Mouse (Mus musculus) neural tube, embryonic 15.5 days (tissue): ENCODE results near the gene Gm12355. TPM values are rescaled to one million over a fixed set of nuclear protein-coding genes. Genes with fewer than 3 reads are reported as not detected.
"Not testable (repeated sequence)": the region's sequence is repeated elsewhere in the genome, so short reads cannot be mapped to it uniquely, and the experiment has no call there.

ENCODE experiments used
- ATAC-seq: fragments of 200-750 bp; cut with Nextera tagmentation; 2 replicates; pipeline ENCODE4 v1.8.0; 2017; ENCODE audit warnings: mild to moderate bottlenecking, moderate TSS enrichment, moderate library complexity; ENCODE audit not compliant: low FRiP score
- H3K27ac ChIP-seq: fragments of 300-500 bp; sonication (generic); replicated peaks from 2 replicates; pipeline ENCODE4 v1.5.1; 2015; ENCODE audit warnings: mild to moderate bottlenecking, inconsistent platforms
- H3K27me3 ChIP-seq: fragments of 300-500 bp; sonication (generic); replicated peaks from 2 replicates; pipeline ENCODE4 v1.6.1; 2015; ENCODE audit warnings: inconsistent platforms
- H3K36me3 ChIP-seq: fragments of 300-500 bp; sonication (generic); 2 replicates; pipeline ENCODE4 v1.6.1; 2015; ENCODE audit warnings: inconsistent platforms
- H3K4me1 ChIP-seq: fragments of 300-500 bp; sonication (generic); 2 replicates; pipeline ENCODE4 v1.6.1; 2015; ENCODE audit warnings: inconsistent platforms
- H3K4me2 ChIP-seq: fragments of 300-500 bp; sonication (generic); 2 replicates; pipeline ENCODE4 v1.6.1; 2015; ENCODE audit warnings: inconsistent platforms, mild to moderate bottlenecking, moderate library complexity
- H3K4me3 ChIP-seq: fragments of 300-500 bp; sonication (generic); replicated peaks from 2 replicates; pipeline ENCODE4 v1.5.1; 2015; ENCODE audit warnings: mild to moderate bottlenecking, inconsistent platforms
- H3K9ac ChIP-seq: fragments of 300-500 bp; sonication (generic); replicated peaks from 2 replicates; pipeline ENCODE4 v1.6.1; 2015; ENCODE audit warnings: mild to moderate bottlenecking, inconsistent platforms
- H3K9me3 ChIP-seq: fragments of 300-500 bp; sonication (generic); replicated peaks from 2 replicates; pipeline ENCODE4 v1.6.1; 2016; ENCODE audit warnings: inconsistent platforms
- WGBS: fragments of 180-500 bp; shearing (Covaris S2); methylation state at CpG from one replicate; pipeline ENCODE4 v1.1.7; 2015; ENCODE audit warnings: mixed read lengths; 5-methylcytosine and 5-hydroxymethylcytosine counted together
- polyA plus RNA-seq: library from polyadenylated mRNA; unstranded; fragments of >200 nt; fragmentation: Nextera tagmentation; extraction: Ambion mirVana; gene quantifications from 2 replicates; pipeline ENCODE4 v1.2.1, GENCODE M21; 2015

Gm12355 gene
- polyA plus RNA-seq, 1 experiment from 2014 or later, result 0.79 TPM

GRCm38 (mm10) chr11:98640091-98640490 is 14.6 kb upstream of the Gm12355 start:
- Histone ChIP-seq H3K9ac (no peak overlapping the region), H3K36me3 (no peaks in the 10 kb centered on the region), H3K9me3 (no peaks in the 10 kb centered on the region), H3K27ac (no peak overlapping the region), H3K4me1 (no peaks in the 10 kb centered on the region), H3K4me3 (no peak overlapping the region), H3K4me2 (no peak overlapping the region), H3K27me3 (0 out of 2 replicates have a peak, but pooled peaks cover 4% of the 10 kb centered on the region)
- ATAC-seq, result no peak
- WGBS, result 73% methylated on average over 5 of the region's 5 CpGs

- Histone ChIP-seq H3K4me1 (no peaks in the 10 kb centered on the region), H3K27me3 (0 out of 2 replicates have a peak, but pooled peaks cover 4% of the 10 kb centered on the region), H3K9ac (no peak overlapping the region), H3K4me2 (no peak overlapping the region), H3K27ac (no peak overlapping the region), H3K9me3 (no peaks in the 10 kb centered on the region), H3K4me3 (no peak overlapping the region), H3K36me3 (no peaks in the 10 kb centered on the region)
- WGBS, result 86% methylated on average over 1 of the region's 1 CpGs
- no peak for ATAC-seq
These were observed 12.0 kb upstream of the Gm12355 start for GRCm38 (mm10) chr11:98637501-98637900.

GRCm38 (mm10) chr11:98635312-98635970 is 10.0 kb upstream of the Gm12355 start:
- H3K4me1 ChIP-seq, H3K9ac ChIP-seq, H3K4me3 ChIP-seq, ATAC-seq, H3K27ac ChIP-seq, H3K9me3 ChIP-seq, H3K27me3 ChIP-seq, H3K4me2 ChIP-seq, H3K36me3 ChIP-seq: not testable (repeated sequence)
- 34% methylated on average over 10 of the region's 10 CpGs for WGBS

GRCm38 (mm10) chr11:98630646-98631045 is 5.2 kb upstream of the Gm12355 start:
- no peak for ATAC-seq
- no peak overlapping the region for H3K27ac ChIP-seq
- WGBS, result 94% methylated on average over 5 of the region's 5 CpGs

GRCm38 (mm10) chr11:98628706-98629105 is 3.2 kb upstream of the Gm12355 start:
- Histone ChIP-seq H3K36me3 (no peaks in the 10 kb centered on the region), H3K4me2 (no peak overlapping the region), H3K9me3 (no peaks in the 10 kb centered on the region), H3K4me1 (no peaks in the 10 kb centered on the region), H3K27me3 (no peaks in the 10 kb centered on the region), H3K4me3 (no peak overlapping the region), H3K27ac (no peak overlapping the region), H3K9ac (no peak overlapping the region)
- no peak for ATAC-seq
- WGBS, result 85% methylated on average over 3 of the region's 3 CpGs

More at GRCm38 (mm10) chr11:98630646-98631045, 5.2 kb upstream of the Gm12355 start:
- Histone ChIP-seq H3K9me3 (no peaks in the 10 kb centered on the region), H3K36me3 (no peaks in the 10 kb centered on the region), H3K9ac (no peak overlapping the region), H3K4me1 (no peaks in the 10 kb centered on the region), H3K4me2 (no peak overlapping the region), H3K4me3 (no peak overlapping the region), H3K27me3 (no peaks in the 10 kb centered on the region)

- WGBS, result 90% methylated on average over 2 of the region's 2 CpGs
- H3K4me3 ChIP-seq, ATAC-seq, H3K9ac ChIP-seq, H3K4me1 ChIP-seq, H3K4me2 ChIP-seq, H3K9me3 ChIP-seq, H3K27ac ChIP-seq, H3K27me3 ChIP-seq, H3K36me3 ChIP-seq: not testable (repeated sequence)
These were observed 1.1 kb downstream of the Gm12355 start for GRCm38 (mm10) chr11:98624381-98624780.

GRCm38 (mm10) chr11:98623981-98624380 is 1.5 kb downstream of the Gm12355 start:
- not testable (repeated sequence) for H3K27ac ChIP-seq, H3K4me3 ChIP-seq, H3K9me3 ChIP-seq, H3K4me2 ChIP-seq, H3K36me3 ChIP-seq, H3K27me3 ChIP-seq, ATAC-seq, H3K9ac ChIP-seq, H3K4me1 ChIP-seq
- WGBS, result 86% methylated on average over 6 of the region's 6 CpGs

GRCm38 (mm10) chr11:98620791-98621190 is 4.7 kb downstream of the Gm12355 start:
- H3K9me3 ChIP-seq, result no peaks in the 10 kb centered on the region

GRCm38 (mm10) chr11:98606763-98607162 is 18.7 kb downstream of the Gm12355 start:
- peaks cover 4% of the 10 kb centered on the region for H3K4me1 ChIP-seq
- no peak overlapping the region for H3K4me2 ChIP-seq
- no peak overlapping the region for H3K4me3 ChIP-seq
- no peaks in the 10 kb centered on the region for H3K9me3 ChIP-seq
- whole genome bisulfite sequencing, result 12% methylated on average over 3 of the region's 3 CpGs
- H3K9ac ChIP-seq, result no peak overlapping the region
- ATAC-seq, result no peak
- H3K27me3 ChIP-seq, result peaks cover 6% of the 10 kb centered on the region; the same call in 1 of the 2 replicates
- no peak overlapping the region for H3K27ac ChIP-seq
- H3K36me3 ChIP-seq, result no peaks in the 10 kb centered on the region

More at GRCm38 (mm10) chr11:98620791-98621190, 4.7 kb downstream of the Gm12355 start:
- Histone ChIP-seq H3K4me2 (no peak overlapping the region), H3K9ac (no peak overlapping the region), H3K4me1 (no peaks in the 10 kb centered on the region), H3K36me3 (no peaks in the 10 kb centered on the region), H3K27me3 (no peaks in the 10 kb centered on the region), H3K27ac (no peak overlapping the region), H3K4me3 (no peak overlapping the region)
- 93% methylated on average over 13 of the region's 13 CpGs for WGBS
- ATAC-seq, result no peak

- H3K27me3 ChIP-seq, result peaks cover 11% of the 10 kb centered on the region; the same call in 1 of the 2 replicates
- not testable (repeated sequence) for H3K9me3 ChIP-seq, H3K27ac ChIP-seq, H3K4me3 ChIP-seq, H3K9ac ChIP-seq, H3K36me3 ChIP-seq, H3K4me2 ChIP-seq, ATAC-seq, H3K4me1 ChIP-seq
- 73% methylated on average over 6 of the region's 6 CpGs for WGBS
These were observed 20.6 kb downstream of the Gm12355 start for GRCm38 (mm10) chr11:98604911-98605310.

GRCm38 (mm10) chr11:98603953-98604352 is 21.5 kb downstream of the Gm12355 start:
- Histone ChIP-seq H3K9me3 (no peaks in the 10 kb centered on the region), H3K27ac (no peak overlapping the region), H3K27me3 (peaks cover 17% of the 10 kb centered on the region), H3K36me3 (no peaks in the 10 kb centered on the region), H3K9ac (no peak overlapping the region), H3K4me1 (peaks cover 8% of the 10 kb centered on the region), H3K4me2 (no peak overlapping the region), H3K4me3 (no peak overlapping the region)
- no peak for ATAC-seq
- 79% methylated on average over 2 of the region's 2 CpGs for WGBS

- Histone ChIP-seq H3K36me3 (no peaks in the 10 kb centered on the region), H3K4me1 (peaks cover 13% of the 10 kb centered on the region), H3K27me3 (peaks cover 27% of the 10 kb centered on the region), H3K4me3 (peak overlapping the region; percentile 29), H3K27ac (no peak overlapping the region), H3K9me3 (no peaks in the 10 kb centered on the region), H3K9ac (no peak overlapping the region), H3K4me2 (peak overlapping the region; percentile 58)
- no peak for ATAC-seq
- 1% methylated on average over 20 of the region's 20 CpGs for WGBS
These were observed 23.3 kb downstream of the Gm12355 start for GRCm38 (mm10) chr11:98602090-98602690.
